Mouse (Mus musculus): ENCODE measurements around the gene Sipa1l1. TPM values are rescaled to one million over a fixed set of nuclear protein-coding genes. Genes with fewer than 3 reads are reported as not detected.
A peak's percentile ranks its signal among the peaks of the same experiment; 100 is the strongest.
"Not testable (repeated sequence)": the region's sequence is repeated elsewhere in the genome, so short reads cannot be mapped to it uniquely, and the experiment has no call there.

The Sipa1l1 gene
- total RNA-seq, 2 experiments from 2014 or later = 6.6 to 7.3 TPM

GRCm38 (mm10) chr12:82470362-82470936 is 301.3 kb downstream of the Sipa1l1 start:
- peak; percentile 63 for DNase-seq (ENCODE audit: low spot score)

- no peak for DNase-seq (ENCODE audit: low spot score)
These were observed 303.7 kb downstream of the Sipa1l1 start for GRCm38 (mm10) chr12:82472796-82473195.

GRCm38 (mm10) chr12:82473238-82473637 is 304.1 kb downstream of the Sipa1l1 start:
- no peak for DNase-seq (ENCODE audit: low spot score)

GRCm38 (mm10) chr12:82474409-82474808 is 305.3 kb downstream of the Sipa1l1 start:
- no peak for DNase-seq (ENCODE audit: low spot score)

- no peak for DNase-seq (ENCODE audit: low spot score)
These were observed 306.9 kb downstream of the Sipa1l1 start for GRCm38 (mm10) chr12:82476028-82476427.

GRCm38 (mm10) chr12:82476580-82476979 is 307.5 kb downstream of the Sipa1l1 start:
- no peak for DNase-seq (ENCODE audit: low spot score)

- DNase-seq (ENCODE audit: low spot score) = no peak
These were observed 308.7 kb downstream of the Sipa1l1 start for GRCm38 (mm10) chr12:82477826-82478225.

- no peak for DNase-seq (ENCODE audit: low spot score)
These were observed 309.1 kb downstream of the Sipa1l1 start for GRCm38 (mm10) chr12:82478256-82478655.

- DNase-seq (ENCODE audit: low spot score) = no peak
These were observed 310.3 kb downstream of the Sipa1l1 start for GRCm38 (mm10) chr12:82479393-82479792.

- not testable (repeated sequence) for DNase-seq (ENCODE audit: low spot score)
These were observed 311.3 kb downstream of the Sipa1l1 start for GRCm38 (mm10) chr12:82480425-82480824.

GRCm38 (mm10) chr12:82485466-82485865 is 316.3 kb downstream of the Sipa1l1 start:
- DNase-seq (ENCODE audit: low spot score) = no peak

- DNase-seq (ENCODE audit: low spot score) = no peak
These were observed 317.9 kb downstream of the Sipa1l1 start for GRCm38 (mm10) chr12:82486829-82487560.

GRCm38 (mm10) chr12:82489093-82489492 is 320.0 kb downstream of the Sipa1l1 start:
- DNase-seq (ENCODE audit: low spot score) = no peak

- no peak for DNase-seq (ENCODE audit: low spot score)
These were observed 320.5 kb downstream of the Sipa1l1 start for GRCm38 (mm10) chr12:82489621-82490020.

- DNase-seq (ENCODE audit: low spot score) = no peak
These were observed 323.3 kb downstream of the Sipa1l1 start for GRCm38 (mm10) chr12:82492456-82492855.

GRCm38 (mm10) chr12:82493260-82493659 is 324.1 kb downstream of the Sipa1l1 start:
- DNase-seq (ENCODE audit: low spot score) = not testable (repeated sequence)

GRCm38 (mm10) chr12:82495936-82496335 is 326.8 kb downstream of the Sipa1l1 start:
- no peak for DNase-seq (ENCODE audit: low spot score)

GRCm38 (mm10) chr12:82497866-82498631 is 328.9 kb downstream of the Sipa1l1 start:
- peak; percentile 17 for DNase-seq (ENCODE audit: low spot score)

- no peak for DNase-seq (ENCODE audit: low spot score)
These were observed 329.6 kb downstream of the Sipa1l1 start for GRCm38 (mm10) chr12:82498701-82499100.

GRCm38 (mm10) chr12:82499731-82500130 is 330.6 kb downstream of the Sipa1l1 start:
- DNase-seq (ENCODE audit: low spot score) = no peak
